Mouse (Mus musculus) cerebellum, postnatal 36 days (tissue): Measurements from ENCODE around the gene Trp53bp2.

Experiments used
- DNase-seq, 2 experiments: peaks; one replicate each; pipeline ENCODE4 v3.0.0; 2021 to 2022; ENCODE audit warnings: mixed read lengths in 2 of 2

The Trp53bp2 gene

GRCm38 (mm10) chr1:182502491-182503050, 93.6 kb downstream of the Trp53bp2 start:
- no peak for DNase-seq

GRCm38 (mm10) chr1:182503206-182503900, 94.4 kb downstream of the Trp53bp2 start:
- no peak for DNase-seq

GRCm38 (mm10) chr1:182504223-182504622, 95.3 kb downstream of the Trp53bp2 start:
- DNase-seq = no peak

GRCm38 (mm10) chr1:182505291-182505690, 96.3 kb downstream of the Trp53bp2 start:
- DNase-seq = no peak

GRCm38 (mm10) chr1:182506229-182506986, 97.4 kb downstream of the Trp53bp2 start:
- no peak for DNase-seq

- peak in 1 of 2 experiments; percentile 30 for DNase-seq
These were observed 100.3 kb downstream of the Trp53bp2 start for GRCm38 (mm10) chr1:182509110-182509797.

- no peak for DNase-seq
These were observed 102.1 kb downstream of the Trp53bp2 start for GRCm38 (mm10) chr1:182511073-182511472.

GRCm38 (mm10) chr1:182511778-182512177, 102.8 kb downstream of the Trp53bp2 start:
- DNase-seq = no peak
